Mouse (Mus musculus): ENCODE results near the gene Lrfn5. TPM values are rescaled to one million over a fixed set of nuclear protein-coding genes. Genes with fewer than 3 reads are reported as not detected.

Gene Lrfn5
- not detected in 2 replicates for polyA plus RNA-seq (2012; ENCODE audit: insufficient read depth, low replicate concordance)

DNA sequence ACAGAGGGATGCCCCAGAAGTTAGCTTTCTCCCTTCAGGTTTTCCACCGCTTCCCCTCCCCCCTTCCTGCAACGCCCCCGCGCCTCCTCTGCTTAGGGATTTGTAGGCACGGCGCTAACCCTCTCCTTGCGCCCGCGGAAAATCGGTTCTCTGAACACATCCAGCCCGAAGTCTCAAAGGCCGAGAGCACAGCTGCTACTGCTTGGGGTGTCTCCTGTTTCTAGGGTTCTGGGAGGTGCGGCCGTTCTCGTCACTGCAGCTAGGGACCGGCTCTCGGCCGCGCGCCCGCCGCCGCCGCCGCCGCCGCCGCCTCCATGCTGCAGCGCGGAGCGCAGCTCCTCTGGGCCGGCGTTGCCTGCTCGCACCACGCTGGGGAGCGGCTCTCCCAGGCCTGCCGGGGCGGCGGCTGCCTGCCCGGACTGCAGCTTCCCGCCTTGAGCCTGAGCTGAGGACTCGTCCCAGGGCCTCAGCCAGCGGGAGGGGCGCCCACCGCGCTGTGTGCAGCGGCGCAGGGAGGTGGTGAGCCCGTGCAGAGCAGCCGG, at the start of gene Lrfn5:
TSS of gene Lrfn5 (plus strand) at position 322 of the 542 bp plus-strand sequence.
- Histone ChIP-seq H3K36me3 (replicated peaks; ENCODE audit: low read length) (no peaks in the 10 kb centered on the region), H3K27me3 (replicated peaks) (peaks cover 55% of the 10 kb centered on the region), H3K4me3 (replicated peaks) (peak within 1 kb of the TSS; percentile 89), H3K9me3 (0 out of 2 replicates have a peak, but pooled peaks cover 5% of the 10 kb centered on the region), H3K4me1 (peaks cover 19% of the 10 kb centered on the region)
- TF ChIP-seq FLI1 (IDR thresholded peaks at IDR 0.05; ENCODE audit: low read length): no peak
- TF ChIP-seq GATA1 (IDR thresholded peaks at IDR 0.05; ENCODE audit: borderline replicate concordance, low read length): no peak

GRCm38 (mm10) chr12:61521501-61522147, 1.3 kb upstream of the Lrfn5 start:
- Histone ChIP-seq H3K36me3 (replicated peaks; ENCODE audit: low read length) (no peaks in the 10 kb centered on the region), H3K9me3 (0 out of 2 replicates have a peak, but pooled peaks cover 5% of the 10 kb centered on the region), H3K4me3 (replicated peaks) (no peak overlapping the region), H3K4me1 (peaks cover 19% of the 10 kb centered on the region), H3K27me3 (replicated peaks) (peaks cover 55% of the 10 kb centered on the region)
- TF ChIP-seq GATA1 (IDR thresholded peaks at IDR 0.05; ENCODE audit: borderline replicate concordance, low read length) (no peak), FLI1 (IDR thresholded peaks at IDR 0.05; ENCODE audit: low read length) (no peak)

GRCm38 (mm10) chr12:61522148-61522828, 662 bp upstream of the Lrfn5 start:
- Histone ChIP-seq H3K4me1 (peaks cover 19% of the 10 kb centered on the region), H3K4me3 (replicated peaks) (peak overlapping the region; percentile 89), H3K27me3 (replicated peaks) (peaks cover 55% of the 10 kb centered on the region), H3K9me3 (0 out of 2 replicates have a peak, but pooled peaks cover 5% of the 10 kb centered on the region), H3K36me3 (replicated peaks; ENCODE audit: low read length) (no peaks in the 10 kb centered on the region)
- TF ChIP-seq GATA1 (IDR thresholded peaks at IDR 0.05; ENCODE audit: borderline replicate concordance, low read length): no peak
- TF ChIP-seq FLI1 (IDR thresholded peaks at IDR 0.05; ENCODE audit: low read length): no peak

DNA sequence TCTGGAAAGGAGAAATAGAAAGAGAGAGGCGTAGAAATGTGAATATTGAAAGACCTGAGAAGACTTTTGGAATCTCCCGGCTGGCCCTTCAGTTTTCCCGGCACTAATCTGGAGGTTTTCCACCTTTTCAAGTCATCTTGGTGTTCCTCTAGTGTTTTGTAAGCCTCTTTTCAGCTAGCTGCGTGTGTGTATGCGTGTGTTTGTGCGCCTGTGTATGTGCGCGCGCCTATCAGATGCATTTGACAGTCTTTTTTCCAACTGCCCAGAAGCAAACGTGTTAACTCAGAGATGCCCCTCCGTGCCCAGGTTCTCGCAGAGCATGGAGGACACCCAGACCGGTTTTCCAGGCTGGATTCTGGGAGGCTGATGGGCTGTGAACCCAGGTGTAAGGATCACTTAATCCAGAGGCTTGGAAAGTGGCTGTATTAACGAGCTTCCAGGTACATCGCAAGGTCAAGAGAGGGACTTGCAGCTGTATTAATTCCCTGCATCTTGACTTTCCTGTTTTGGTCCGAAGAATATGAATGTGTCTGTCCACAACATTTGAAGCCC, 757 bp downstream of the Lrfn5 start:
- Histone ChIP-seq H3K27me3 (replicated peaks) (peaks cover 55% of the 10 kb centered on the region), H3K4me1 (peaks cover 19% of the 10 kb centered on the region), H3K4me3 (replicated peaks) (peak overlapping the region; percentile 7), H3K36me3 (replicated peaks; ENCODE audit: low read length) (no peaks in the 10 kb centered on the region), H3K9me3 (0 out of 2 replicates have a peak, but pooled peaks cover 5% of the 10 kb centered on the region)
- TF ChIP-seq GATA1 (IDR thresholded peaks at IDR 0.05; ENCODE audit: borderline replicate concordance, low read length) (no peak), FLI1 (IDR thresholded peaks at IDR 0.05; ENCODE audit: low read length) (no peak)

DNA sequence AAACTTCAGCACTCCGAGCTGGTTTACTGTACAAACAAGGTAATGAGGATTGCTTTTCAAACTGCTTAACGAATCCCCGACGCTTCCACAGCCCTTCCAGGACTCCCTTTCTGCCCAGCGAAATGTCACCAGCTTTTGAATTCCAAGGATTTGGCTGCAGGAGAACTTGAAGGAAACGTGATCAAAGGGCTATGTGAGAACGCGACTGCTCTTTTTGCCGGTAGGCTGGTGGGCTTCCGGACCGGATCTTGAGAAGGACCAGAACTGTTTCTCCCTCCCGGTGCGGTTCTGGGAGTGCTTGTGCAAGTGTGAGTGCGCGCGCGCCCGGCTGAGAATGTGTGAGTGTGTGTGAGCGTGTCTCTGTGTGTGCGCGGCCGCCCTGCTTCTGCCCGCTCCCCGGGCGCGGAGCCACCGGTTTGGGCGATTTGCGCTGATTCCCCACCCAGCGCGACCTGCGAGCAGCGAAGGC, 1.3 kb downstream of the Lrfn5 start:
- Histone ChIP-seq H3K9me3 (0 out of 2 replicates have a peak, but pooled peaks cover 5% of the 10 kb centered on the region), H3K4me3 (replicated peaks) (no peak overlapping the region), H3K4me1 (peaks cover 19% of the 10 kb centered on the region), H3K27me3 (replicated peaks) (peaks cover 55% of the 10 kb centered on the region), H3K36me3 (replicated peaks; ENCODE audit: low read length) (no peaks in the 10 kb centered on the region)
- TF ChIP-seq FLI1 (IDR thresholded peaks at IDR 0.05; ENCODE audit: low read length) (no peak), GATA1 (IDR thresholded peaks at IDR 0.05; ENCODE audit: borderline replicate concordance, low read length) (no peak)

DNA sequence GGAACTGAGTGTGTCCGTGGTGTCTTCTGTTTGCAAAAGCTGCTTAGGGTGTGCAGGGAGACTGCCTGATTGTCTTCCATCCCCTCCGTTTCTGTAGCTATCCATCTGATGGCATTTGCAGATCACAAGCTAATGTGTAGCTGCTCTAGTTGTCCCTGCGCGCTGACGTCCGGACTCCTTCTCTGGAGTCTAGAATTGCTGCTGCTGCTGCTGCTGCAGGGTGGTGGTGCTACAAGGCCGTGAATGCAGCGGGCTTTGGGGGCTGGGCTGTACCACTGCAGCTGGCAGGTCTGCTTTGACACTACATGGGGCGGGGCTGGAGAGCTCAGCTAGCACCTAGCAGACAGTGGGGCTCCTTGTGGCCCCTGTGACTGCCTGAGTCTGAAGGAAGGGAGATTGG, 3.2 kb downstream of the Lrfn5 start:
- Histone ChIP-seq H3K36me3 (replicated peaks; ENCODE audit: low read length) (no peaks in the 10 kb centered on the region), H3K4me1 (peaks cover 19% of the 10 kb centered on the region), H3K9me3 (0 out of 2 replicates have a peak, but pooled peaks cover 5% of the 10 kb centered on the region), H3K27me3 (replicated peaks) (peaks cover 48% of the 10 kb centered on the region), H3K4me3 (replicated peaks) (no peak overlapping the region)
- TF ChIP-seq GATA1 (IDR thresholded peaks at IDR 0.05; ENCODE audit: borderline replicate concordance, low read length): no peak
- no peak for TF ChIP-seq FLI1 (IDR thresholded peaks at IDR 0.05; ENCODE audit: low read length)

- Histone ChIP-seq H3K9me3 (no peaks in the 10 kb centered on the region), H3K4me3 (replicated peaks) (no peak overlapping the region), H3K4me1 (no peaks in the 10 kb centered on the region), H3K36me3 (replicated peaks; ENCODE audit: low read length) (no peaks in the 10 kb centered on the region), H3K27me3 (replicated peaks) (no peaks in the 10 kb centered on the region)
- TF ChIP-seq FLI1 (IDR thresholded peaks at IDR 0.05; ENCODE audit: low read length) (no peak), GATA1 (IDR thresholded peaks at IDR 0.05; ENCODE audit: borderline replicate concordance, low read length) (no peak)
Measured at GRCm38 (mm10) chr12:61579949-61580348, 57.0 kb downstream of the Lrfn5 start.

DNA sequence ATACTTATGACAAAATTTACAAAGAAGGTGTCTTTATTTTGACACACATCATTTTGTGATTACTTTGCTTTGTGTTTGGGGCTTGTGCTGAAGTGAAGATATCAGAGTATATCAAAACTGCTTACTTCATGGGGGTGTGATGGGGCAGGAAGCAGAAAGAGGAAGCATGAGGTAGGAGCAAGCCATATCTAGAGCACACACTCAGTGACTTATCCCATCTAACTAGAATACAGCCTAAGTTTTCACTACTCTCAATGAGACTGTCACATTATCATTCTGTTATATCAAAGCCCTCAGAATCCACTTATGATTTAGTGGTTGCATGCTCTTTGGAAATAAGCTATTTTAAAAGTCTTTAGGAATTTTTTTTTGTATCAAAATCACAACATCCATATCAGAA, 77.4 kb downstream of the Lrfn5 start:
- Histone ChIP-seq H3K27me3 (replicated peaks) (no peaks in the 10 kb centered on the region), H3K4me3 (replicated peaks) (no peak overlapping the region), H3K36me3 (replicated peaks; ENCODE audit: low read length) (no peaks in the 10 kb centered on the region), H3K4me1 (no peaks in the 10 kb centered on the region), H3K9me3 (no peaks in the 10 kb centered on the region)
- TF ChIP-seq FLI1 (IDR thresholded peaks at IDR 0.05; ENCODE audit: low read length) (no peak), GATA1 (IDR thresholded peaks at IDR 0.05; ENCODE audit: borderline replicate concordance, low read length) (no peak)

DNA sequence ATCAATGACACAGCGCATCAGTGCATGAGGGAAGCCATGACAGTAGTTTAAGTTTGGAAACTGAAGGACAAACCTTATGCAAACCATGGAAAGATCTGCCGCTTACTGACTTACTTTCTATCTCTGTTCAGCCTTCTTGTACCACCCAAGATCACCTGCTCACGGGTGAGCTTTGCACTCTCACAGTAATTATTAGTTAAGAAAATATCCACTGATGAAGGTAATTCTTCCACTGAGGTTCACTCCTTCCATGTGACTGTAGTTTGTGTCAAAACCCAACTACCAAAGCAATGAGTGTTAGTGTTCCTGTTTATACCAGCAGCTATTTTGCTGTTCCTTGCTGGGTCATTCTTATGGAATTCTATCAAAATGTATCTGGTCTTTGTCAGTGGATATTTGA, 84.9 kb downstream of the Lrfn5 start:
- TF ChIP-seq GATA1 (IDR thresholded peaks at IDR 0.05; ENCODE audit: borderline replicate concordance, low read length) (no peak), FLI1 (IDR thresholded peaks at IDR 0.05; ENCODE audit: low read length) (no peak)
- Histone ChIP-seq H3K4me1 (no peaks in the 10 kb centered on the region), H3K9me3 (no peaks in the 10 kb centered on the region), H3K4me3 (replicated peaks) (no peak overlapping the region), H3K27me3 (replicated peaks) (no peaks in the 10 kb centered on the region), H3K36me3 (replicated peaks; ENCODE audit: low read length) (no peaks in the 10 kb centered on the region)
